Mouse (Mus musculus): ENCODE data around the gene 4930548H24Rik. TPM values are rescaled to one million over a fixed set of nuclear protein-coding genes. Genes with fewer than 3 reads are reported as not detected.

The 4930548H24Rik gene
- total and polyA plus RNA-seq, 2 experiments from 2014 or later = 0.04 TPM; not detected in 1

GRCm38 (mm10) chr5:31492031-31492430 is 6.5 kb downstream of the 4930548H24Rik start:
- Histone ChIP-seq H3K27ac (ENCODE audit: low read depth) (no peak overlapping the region), H3K27me3 (ENCODE audit: control insufficient read depth, insufficient read depth, low read length) (no peaks in the 10 kb centered on the region), H3K4me2 (ENCODE audit: low read depth, low read length) (no peak overlapping the region), H3K9me3 (replicated peaks; ENCODE audit: control insufficient read depth, low read length) (no peaks in the 10 kb centered on the region), H3K36me3 (replicated peaks; ENCODE audit: control insufficient read depth, insufficient read depth, low read length) (peaks cover 7% of the 10 kb centered on the region), H3K4me1 (ENCODE audit: control insufficient read depth, insufficient read depth) (peaks cover 6% of the 10 kb centered on the region), H3K4me3 (ENCODE audit: low read depth, low read length) (no peak overlapping the region), H3K9ac (replicated peaks; ENCODE audit: low read depth, low read length) (no peak overlapping the region)
- TF ChIP-seq CTCF (IDR thresholded peaks at IDR 0.05; ENCODE audit: low read depth) (no peak), EP300 (IDR thresholded peaks at IDR 0.05; ENCODE audit: low read depth) (no peak)
- WGBS = 48% methylated on average over 1 of the region's 1 CpGs
- DNase-seq (ENCODE audit: low spot score) = no peak
- ATAC-seq (ENCODE audit: insufficient read depth, low read depth) = no peak

GRCm38 (mm10) chr5:31494513-31495297 is 9.2 kb downstream of the 4930548H24Rik start, which contains the start of gene Gpn1:
Gene Gpn1, plus strand, starts transcription at chr5:31494741.
- Histone ChIP-seq H3K4me1 (ENCODE audit: control insufficient read depth, insufficient read depth) (peaks cover 6% of the 10 kb centered on the region), H3K4me2 (ENCODE audit: low read depth, low read length) (peak within 1 kb of the TSS; percentile 84), H3K27me3 (ENCODE audit: control insufficient read depth, insufficient read depth, low read length) (no peaks in the 10 kb centered on the region), H3K36me3 (replicated peaks; ENCODE audit: control insufficient read depth, insufficient read depth, low read length) (peaks cover 32% of the 10 kb centered on the region), H3K27ac (ENCODE audit: low read depth) (no peak within 1 kb of the TSS), H3K9me3 (replicated peaks; ENCODE audit: control insufficient read depth, low read length) (no peaks in the 10 kb centered on the region), H3K9ac (replicated peaks; ENCODE audit: low read depth, low read length) (peak within 1 kb of the TSS; percentile 64), H3K4me3 (ENCODE audit: low read depth, low read length) (peak within 1 kb of the TSS; percentile 81)
- TF ChIP-seq CTCF (IDR thresholded peaks at IDR 0.05; ENCODE audit: low read depth) = no peak
- no peak for TF ChIP-seq EP300 (IDR thresholded peaks at IDR 0.05; ENCODE audit: low read depth)
- ATAC-seq (ENCODE audit: insufficient read depth, low read depth) (peak; percentile 100), DNase-seq (ENCODE audit: low spot score) (peak; percentile 95)
- WGBS = under 1% methylated on average over 48 of the region's 49 CpGs

GRCm38 (mm10) chr5:31504843-31505242 is 19.3 kb downstream of the 4930548H24Rik start:
- no peak overlapping the region for H3K9ac ChIP-seq (replicated peaks; ENCODE audit: low read depth, low read length)
- no peak overlapping the region for H3K27ac ChIP-seq (ENCODE audit: low read depth)
- DNase-seq (ENCODE audit: low spot score) = no peak
- peaks cover 82% of the 10 kb centered on the region for H3K36me3 ChIP-seq (replicated peaks; ENCODE audit: control insufficient read depth, insufficient read depth, low read length)
- no peak for ATAC-seq (ENCODE audit: insufficient read depth, low read depth)
- no peak overlapping the region for H3K4me3 ChIP-seq (ENCODE audit: low read depth, low read length)
- H3K9me3 ChIP-seq (replicated peaks; ENCODE audit: control insufficient read depth, low read length) = no peaks in the 10 kb centered on the region
- TF ChIP-seq EP300 (IDR thresholded peaks at IDR 0.05; ENCODE audit: low read depth) (no peak), CTCF (IDR thresholded peaks at IDR 0.05; ENCODE audit: low read depth) (no peak)
- 88% methylated on average over 10 of the region's 10 CpGs for WGBS
- no peaks in the 10 kb centered on the region for H3K27me3 ChIP-seq (ENCODE audit: control insufficient read depth, insufficient read depth, low read length)
- no peaks in the 10 kb centered on the region for H3K4me1 ChIP-seq (ENCODE audit: control insufficient read depth, insufficient read depth)
- no peak overlapping the region for H3K4me2 ChIP-seq (ENCODE audit: low read depth, low read length)

GRCm38 (mm10) chr5:31512481-31512880 is 26.9 kb downstream of the 4930548H24Rik start:
- ATAC-seq (ENCODE audit: insufficient read depth, low read depth) (no peak), DNase-seq (ENCODE audit: low spot score) (no peak)
- no peak overlapping the region for H3K4me3 ChIP-seq (ENCODE audit: low read depth, low read length)
- H3K27me3 ChIP-seq (ENCODE audit: control insufficient read depth, insufficient read depth, low read length) = no peaks in the 10 kb centered on the region
- peaks cover 75% of the 10 kb centered on the region for H3K36me3 ChIP-seq (replicated peaks; ENCODE audit: control insufficient read depth, insufficient read depth, low read length)
- H3K9ac ChIP-seq (replicated peaks; ENCODE audit: low read depth, low read length) = no peak overlapping the region
- TF ChIP-seq EP300 (IDR thresholded peaks at IDR 0.05; ENCODE audit: low read depth) = no peak
- no peak for TF ChIP-seq CTCF (IDR thresholded peaks at IDR 0.05; ENCODE audit: low read depth)
- no peaks in the 10 kb centered on the region for H3K4me1 ChIP-seq (ENCODE audit: control insufficient read depth, insufficient read depth)
- H3K4me2 ChIP-seq (ENCODE audit: low read depth, low read length) = no peak overlapping the region
- H3K9me3 ChIP-seq (replicated peaks; ENCODE audit: control insufficient read depth, low read length) = no peaks in the 10 kb centered on the region
- 71% methylated on average over 1 of the region's 1 CpGs for WGBS
- no peak overlapping the region for H3K27ac ChIP-seq (ENCODE audit: low read depth)

- Histone ChIP-seq H3K27ac (ENCODE audit: low read depth) (no peak overlapping the region), H3K9me3 (replicated peaks; ENCODE audit: control insufficient read depth, low read length) (no peaks in the 10 kb centered on the region), H3K27me3 (ENCODE audit: control insufficient read depth, insufficient read depth, low read length) (no peaks in the 10 kb centered on the region), H3K4me1 (ENCODE audit: control insufficient read depth, insufficient read depth) (peaks cover 3% of the 10 kb centered on the region), H3K4me3 (ENCODE audit: low read depth, low read length) (no peak overlapping the region), H3K36me3 (replicated peaks; ENCODE audit: control insufficient read depth, insufficient read depth, low read length) (peaks cover 64% of the 10 kb centered on the region), H3K9ac (replicated peaks; ENCODE audit: low read depth, low read length) (no peak overlapping the region), H3K4me2 (ENCODE audit: low read depth, low read length) (no peak overlapping the region)
- 86% methylated on average over 6 of the region's 6 CpGs for WGBS
- DNase-seq (ENCODE audit: low spot score) (no peak), ATAC-seq (ENCODE audit: insufficient read depth, low read depth) (no peak)
- TF ChIP-seq CTCF (IDR thresholded peaks at IDR 0.05; ENCODE audit: low read depth) (no peak), EP300 (IDR thresholded peaks at IDR 0.05; ENCODE audit: low read depth) (no peak)
These were observed 35.0 kb downstream of the 4930548H24Rik start for GRCm38 (mm10) chr5:31520556-31520955.
